Mouse (Mus musculus) gastrocnemius, postnatal 36 days (tissue): Measurements from ENCODE around the gene Dennd1a. TPM values are rescaled to one million over a fixed set of nuclear protein-coding genes. Genes with fewer than 3 reads are reported as not detected.

Source experiments
- DNase-seq, 2 experiments: peaks; one replicate each; pipeline ENCODE4 v3.0.0; 2022
- intact Hi-C: fragments of 180-260 bp; cut with DNase I; formaldehyde crosslinking; loops from one replicate; pipeline ENCODE4 v1.15.1; 2025
- total RNA-seq, 2 experiments: library from RNA; stranded (reverse); gene quantifications; 2 replicates each; pipeline ENCODE4 v1.2.3; 2021

The Dennd1a gene
- total RNA-seq, 2 experiments from 2014 or later = 24.9 to 28.2 TPM

- DNase-seq = no peak
- intact Hi-C loops = no loop called here
These were observed 157.0 kb downstream of the Dennd1a start for GRCm38 (mm10) chr2:38129961-38130802.

DNA sequence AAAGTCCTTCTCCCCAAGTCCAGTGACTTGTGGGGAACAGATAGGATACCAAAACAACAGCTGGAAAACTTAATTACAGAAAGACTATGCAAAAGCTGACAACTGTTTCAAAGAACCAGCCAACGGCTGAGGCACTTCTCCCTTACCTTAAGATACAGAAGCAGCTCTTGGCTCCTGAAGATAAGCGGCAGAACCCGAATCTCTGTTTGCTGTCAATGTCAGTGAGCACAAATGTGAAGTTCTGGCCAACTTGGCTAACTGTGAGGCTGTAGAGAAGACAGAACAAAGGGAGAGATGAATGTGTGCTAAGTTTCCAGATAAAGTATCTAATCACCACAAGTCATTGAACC, 160.8 kb downstream of the Dennd1a start:
- DNase-seq = no peak
- intact Hi-C loops = no loop called here

- no peak for DNase-seq
- intact Hi-C loops = no loop called here
These were observed 161.4 kb downstream of the Dennd1a start for GRCm38 (mm10) chr2:38125671-38126382.

DNA sequence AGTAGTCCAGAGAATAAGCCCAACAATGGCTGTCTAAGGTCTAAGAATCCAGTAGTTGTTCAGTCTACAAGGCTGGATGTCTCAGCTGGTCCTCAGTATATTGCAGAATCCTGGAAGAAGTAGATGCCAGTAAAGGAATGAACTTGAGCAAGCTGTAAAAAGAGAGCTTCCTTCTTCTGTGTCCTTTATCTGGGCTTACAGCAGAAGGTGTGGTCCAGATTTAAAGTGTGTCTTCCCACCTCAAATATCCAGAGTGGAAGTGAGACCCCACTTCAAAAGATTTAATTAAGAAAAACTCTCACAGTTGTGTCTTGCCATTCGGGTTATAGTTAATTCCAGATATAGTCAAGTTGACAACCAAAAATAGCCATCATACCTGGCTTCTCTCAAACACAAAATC, 162.5 kb downstream of the Dennd1a start:
- no peak for DNase-seq
- intact Hi-C loops = no loop called here

GRCm38 (mm10) chr2:38115000-38115399, 172.2 kb downstream of the Dennd1a start:
- no peak for DNase-seq
- intact Hi-C loops = no loop called here

GRCm38 (mm10) chr2:38111655-38112351, 175.4 kb downstream of the Dennd1a start:
- intact Hi-C loops = no loop called here
- DNase-seq = no peak

DNA sequence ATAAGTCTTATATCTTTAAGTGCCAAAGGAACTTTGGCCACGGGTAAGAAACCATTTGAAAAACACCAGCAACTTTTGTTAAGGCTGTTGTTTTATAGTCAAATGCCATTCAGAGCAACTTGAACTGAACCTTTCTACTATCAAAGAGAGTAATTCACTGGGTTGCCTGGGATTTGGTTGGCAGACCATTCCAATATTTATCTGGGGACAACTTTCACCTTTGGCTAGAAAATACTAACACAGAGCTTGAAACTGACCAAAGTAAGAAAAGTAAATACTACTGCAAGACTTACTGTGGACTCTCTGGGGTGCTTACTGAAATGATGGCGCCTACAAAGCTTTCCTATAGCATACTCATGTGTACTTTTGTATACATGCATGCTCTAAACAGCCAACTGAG, 178.6 kb downstream of the Dennd1a start:
- intact Hi-C loops = no loop called here
- DNase-seq = no peak

- intact Hi-C loops = no loop called here
- DNase-seq = no peak
These were observed 184.5 kb downstream of the Dennd1a start for GRCm38 (mm10) chr2:38102674-38103073.

DNA sequence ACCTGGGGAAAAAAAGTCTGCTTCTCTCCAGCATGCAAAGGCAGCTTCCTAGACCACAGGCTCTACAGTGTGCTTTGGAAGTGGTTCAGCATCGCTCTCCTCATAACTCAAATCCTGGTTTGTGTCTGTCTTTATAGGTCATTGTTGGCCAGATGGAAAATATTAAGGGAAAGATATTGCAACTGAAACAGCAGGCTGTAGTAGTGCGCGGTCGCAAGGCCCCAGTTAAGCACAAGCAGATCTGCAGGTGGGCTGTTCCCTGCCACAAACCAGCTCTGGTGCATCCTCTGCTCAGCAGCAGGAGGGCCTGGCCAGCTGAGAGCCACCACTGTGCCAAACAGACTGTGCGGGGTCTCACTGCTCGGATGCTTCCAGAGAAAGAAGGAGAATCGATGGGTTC, 186.9 kb downstream of the Dennd1a start:
- intact Hi-C loops = no loop called here

GRCm38 (mm10) chr2:38099120-38099773, 187.9 kb downstream of the Dennd1a start:
- intact Hi-C loops = no loop called here
- no peak for DNase-seq

More for the DNA sequence above, 186.9 kb downstream of the Dennd1a start:
- DNase-seq = peak in 1 of 2 experiments; percentile 15

DNA sequence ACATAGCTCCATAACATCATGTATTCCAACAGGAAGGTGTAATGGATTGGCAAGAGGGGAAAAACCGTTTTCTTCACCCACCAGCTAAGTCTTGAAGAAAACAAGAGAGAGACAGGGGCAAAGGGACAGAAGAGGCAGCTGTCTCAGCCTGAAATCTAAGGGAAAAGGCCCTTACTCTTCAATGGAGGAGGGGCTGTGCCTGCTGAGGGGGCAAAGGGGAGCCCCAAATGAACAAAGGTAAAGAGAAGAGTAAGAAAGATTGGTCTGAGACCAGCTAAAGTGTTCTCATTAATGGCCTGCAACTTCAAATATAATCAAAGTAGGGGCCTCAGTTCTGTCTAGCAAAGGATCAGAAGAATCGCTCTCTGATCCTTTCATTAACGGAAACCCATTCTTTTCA, 189.7 kb downstream of the Dennd1a start:
- DNase-seq = no peak
- intact Hi-C loops = no loop called here

GRCm38 (mm10) chr2:38096328-38096727, 190.9 kb downstream of the Dennd1a start:
- intact Hi-C loops = no loop called here
- DNase-seq = no peak

DNA sequence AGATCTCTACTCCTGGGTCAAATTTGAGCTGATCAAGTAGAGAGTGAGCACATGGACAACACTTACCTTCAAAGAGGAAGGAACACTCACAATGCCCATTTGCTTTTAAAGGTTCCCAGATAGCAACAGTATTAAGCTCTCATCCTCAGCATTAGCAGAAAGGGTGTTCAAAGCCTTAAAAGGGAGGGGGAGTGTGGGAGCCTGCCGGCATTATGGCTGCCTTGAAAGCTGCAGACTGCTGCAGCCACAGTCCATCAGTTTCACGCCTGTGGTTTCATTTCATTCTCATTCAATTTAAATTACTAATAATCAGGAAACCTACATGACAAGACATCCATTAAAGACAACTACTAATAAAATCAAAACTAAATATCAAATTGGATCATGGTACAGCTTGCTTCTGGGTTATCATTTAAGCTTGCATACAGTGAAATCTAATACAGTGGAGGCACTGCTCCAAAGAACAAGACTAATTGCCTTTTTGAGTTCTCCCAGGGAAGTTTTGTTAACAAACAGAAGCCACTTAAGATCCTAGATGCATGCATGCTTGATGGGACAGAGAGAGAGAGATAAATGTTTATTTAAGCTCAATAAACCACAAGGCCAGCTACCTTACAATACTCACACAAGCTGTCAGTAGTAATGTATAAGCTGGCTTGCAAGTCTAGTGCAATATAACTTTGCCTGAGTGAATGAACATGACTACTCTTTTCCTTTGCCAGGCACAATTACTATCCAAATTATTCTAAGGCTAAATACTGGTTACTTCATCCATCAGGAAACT, 192.6 kb downstream of the Dennd1a start:
- intact Hi-C loops = no loop called here
- DNase-seq = no peak

- DNase-seq = no peak
- intact Hi-C loops = no loop called here
These were observed 193.2 kb downstream of the Dennd1a start for GRCm38 (mm10) chr2:38093968-38094367.

DNA sequence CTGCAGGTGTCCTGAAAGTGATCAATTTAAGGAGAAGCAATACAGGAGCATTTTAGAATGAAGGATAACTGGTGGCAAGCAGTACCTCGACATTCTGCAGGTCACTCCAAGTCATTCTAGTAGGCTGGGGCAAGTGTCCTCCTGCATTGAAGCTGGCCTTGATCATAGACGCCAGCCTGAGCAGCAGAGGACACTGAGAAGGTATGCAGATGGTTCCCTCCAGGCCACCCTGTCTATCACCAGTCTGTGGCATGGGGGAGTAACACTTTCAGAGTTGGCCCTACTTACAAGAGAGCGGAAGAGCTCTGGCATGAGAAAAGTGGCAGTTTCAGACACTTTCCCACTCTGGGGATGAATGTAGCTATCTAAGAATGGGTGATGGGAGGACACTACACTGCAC, 193.9 kb downstream of the Dennd1a start:
- intact Hi-C loops = no loop called here
- DNase-seq = no peak

DNA sequence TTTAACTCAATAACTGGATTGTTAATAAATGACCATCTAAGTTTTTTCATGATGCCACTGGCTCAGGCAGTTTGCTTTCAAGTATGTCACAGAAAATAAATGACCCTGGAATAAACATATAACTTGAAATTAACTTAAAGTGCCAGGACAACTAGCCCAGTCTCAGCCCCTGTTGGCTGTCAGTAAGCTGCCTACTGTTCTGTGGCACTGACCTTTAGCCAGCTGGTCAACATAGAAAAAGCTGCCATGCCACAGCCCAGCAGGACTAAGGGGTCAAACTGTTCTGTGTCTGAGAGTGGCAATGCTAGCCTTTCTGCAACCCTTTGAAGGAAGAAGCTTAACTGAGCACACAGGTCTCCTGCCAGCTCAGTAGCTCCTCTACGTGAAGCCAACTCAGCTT, 198.8 kb downstream of the Dennd1a start:
- intact Hi-C loops = no loop called here
- no peak for DNase-seq

DNA sequence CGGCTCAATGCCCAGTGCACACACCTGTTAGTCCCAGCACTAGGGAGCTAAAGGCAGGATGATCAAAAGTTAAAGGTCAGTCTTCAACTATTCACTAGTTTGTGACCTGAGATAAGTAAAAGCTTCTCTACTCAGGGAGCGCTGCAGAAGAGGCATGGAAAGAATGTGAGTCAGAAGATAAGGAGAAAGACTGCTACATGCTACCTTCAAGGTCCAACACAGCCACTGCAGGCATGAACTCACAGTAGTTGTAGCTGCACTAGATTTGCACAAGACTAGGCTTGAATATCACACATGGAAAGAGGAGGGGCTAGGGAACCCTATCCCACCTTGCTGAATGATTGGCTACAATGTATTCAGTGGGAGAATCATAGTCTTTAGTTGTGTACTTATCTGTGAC, 202.1 kb downstream of the Dennd1a start:
- intact Hi-C loops = no loop called here
- DNase-seq = no peak

DNA sequence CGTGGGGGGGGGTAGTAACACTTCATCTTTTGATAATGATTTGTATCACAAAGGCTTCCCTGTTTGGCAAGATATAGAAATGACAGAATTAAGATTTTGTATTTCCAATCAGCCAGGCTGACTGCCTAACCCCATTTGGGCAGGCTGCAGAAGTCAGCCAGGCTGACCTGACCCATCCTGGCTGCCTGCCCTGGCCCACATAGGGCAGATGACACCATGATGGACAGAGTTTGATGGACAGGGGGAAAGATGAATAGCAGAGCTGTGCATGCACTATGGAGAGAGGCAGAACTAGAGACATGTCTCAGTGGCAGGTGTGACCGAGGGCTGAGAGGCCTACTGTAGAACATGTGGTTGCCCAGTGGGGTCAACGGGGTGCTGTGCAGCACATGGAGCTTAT, 203.9 kb downstream of the Dennd1a start:
- intact Hi-C loops = no loop called here
- peak in 1 of 2 experiments; percentile 21 for DNase-seq

- DNase-seq = no peak
- intact Hi-C loops = no loop called here
These were observed 212.7 kb downstream of the Dennd1a start for GRCm38 (mm10) chr2:38074495-38074894.

- no peak for DNase-seq
- intact Hi-C loops = no loop called here
These were observed 215.1 kb downstream of the Dennd1a start for GRCm38 (mm10) chr2:38072061-38072460.
